In genomic region chr4:134460277-134460676, GRCm38 (mm10) we compare ENCODE assay signal across 15 mouse cellular contexts. TPM values are rescaled to one million over a fixed set of nuclear protein-coding genes. Genes with fewer than 3 reads are reported as not detected.
DNase-seq lines count a peak whose midpoint lies in the region; ATAC-seq and TF ChIP-seq lines count a peak whose summit lies in the region.
"Had no signal": no experiment of that assay in that cellular context is flagged by ENCODE, and none has a peak within 500 bp of the region (broad histone marks: within the 10 kb centered on the region; RNA-seq: fewer than 3 reads in every experiment).

No protein-coding gene starts in this region.

- H3K4me3 ChIP-seq in bone marrow macrophage, adult 2 months (ENCODE audit: insufficient read depth, low read length), result no peak overlapping the region
- peak overlapping the region; percentile 86 for H3K4me3 ChIP-seq in megakaryocyte, embryonic 14.5 days (replicated peaks)
- no peak overlapping the region for H3K4me3 ChIP-seq in thymus, adult 2 months (ENCODE audit: control insufficient read depth, insufficient read depth, low read length)
- no peak overlapping the region for H3K4me3 ChIP-seq in limb, embryonic 10.5 days
- no peak overlapping the region for H3K4me3 ChIP-seq in layer of hippocampus, adult 2 months
- H3K4me3 ChIP-seq in midbrain, embryonic 14.5 days (replicated peaks; ENCODE audit: low read depth, low read length), result no peak overlapping the region
- H3K4me3 ChIP-seq: erythroblast, embryonic 14.5 days; hindbrain, embryonic 15.5 days; kidney, embryonic 15.5 days; liver, embryonic 13.5 days had no signal

- H3K9ac ChIP-seq in midbrain, embryonic 14.5 days (replicated peaks; ENCODE audit: low read length), result no peak overlapping the region
- H3K9ac ChIP-seq: hindbrain, embryonic 15.5 days; kidney, embryonic 15.5 days; liver, embryonic 13.5 days had no signal

- H3K27ac ChIP-seq in bone marrow macrophage, adult 2 months (ENCODE audit: insufficient read depth, low read depth, low read length), result peak overlapping the region; percentile 49; the same call in 1 of the 2 replicates
- H3K27ac ChIP-seq in thymus, adult 2 months (ENCODE audit: control insufficient read depth, insufficient read depth, low read length), result peak overlapping the region; percentile 82
- no peak overlapping the region for H3K27ac ChIP-seq in limb, embryonic 10.5 days
- H3K27ac ChIP-seq in layer of hippocampus, adult 2 months, result no peak overlapping the region
- H3K27ac ChIP-seq in midbrain, embryonic 14.5 days (replicated peaks; ENCODE audit: low read depth, low read length), result no peak overlapping the region
- H3K27ac ChIP-seq: hindbrain, embryonic 15.5 days; kidney, embryonic 15.5 days; liver, embryonic 13.5 days had no signal

- peaks cover 15% of the 10 kb centered on the region for H3K4me1 ChIP-seq in bone marrow macrophage, adult 2 months (ENCODE audit: control insufficient read depth, insufficient read depth, low read length)
- peaks cover 67% of the 10 kb centered on the region for H3K4me1 ChIP-seq in megakaryocyte, embryonic 14.5 days
- peaks cover 29% of the 10 kb centered on the region for H3K4me1 ChIP-seq in thymus, adult 2 months (replicated peaks; ENCODE audit: control insufficient read depth, insufficient read depth, low read length)
- peaks cover 9% of the 10 kb centered on the region for H3K4me1 ChIP-seq in limb, embryonic 10.5 days
- peaks cover 5% of the 10 kb centered on the region for H3K4me1 ChIP-seq in midbrain, embryonic 14.5 days (ENCODE audit: control insufficient read depth, insufficient read depth, low read length)

- ATAC-seq in midbrain, embryonic 14.5 days (ENCODE audit: low FRiP score, low TSS enrichment), result no peak

- no peak for TF ChIP-seq CTCF in bone marrow macrophage, adult 2 months (IDR thresholded peaks at IDR 0.05; ENCODE audit: low read depth, low read length)
- no peak for TF ChIP-seq CTCF in thymus, adult 2 months (IDR thresholded peaks at IDR 0.05; ENCODE audit: borderline replicate concordance, control insufficient read depth, extremely low read depth, insufficient read depth, low read length, poor library complexity)
- no peak for TF ChIP-seq CTCF in layer of hippocampus, adult 2 months (conservative IDR thresholded peaks at IDR 0.05)

- peak; percentile 46 for DNase-seq in cerebellum, adult 9-10 months
- no peak for DNase-seq in cerebellum, postnatal 14 days
- peak; percentile 51 for DNase-seq in thymus, adult 2 months
- no peak for DNase-seq in limb, embryonic 10.5 days (ENCODE audit: low spot score)
- no peak for DNase-seq in layer of hippocampus, adult 2 months (ENCODE audit: low spot score in 2 of 2)
- no peak for DNase-seq in midbrain, embryonic 14.5 days
- DNase-seq: adrenal gland, adult 8-10 months; liver, embryonic 13.5 days had no signal

- H3K27me3 ChIP-seq in megakaryocyte, embryonic 14.5 days (replicated peaks), result peaks cover 8% of the 10 kb centered on the region
- H3K27me3 ChIP-seq in thymus, adult 2 months (ENCODE audit: control insufficient read depth, insufficient read depth, low read length), result no peaks in the 10 kb centered on the region
- peaks cover 5% of the 10 kb centered on the region for H3K27me3 ChIP-seq in limb, embryonic 10.5 days (ENCODE audit: low read depth, poor library complexity, severe bottlenecking)
- H3K27me3 ChIP-seq in midbrain, embryonic 14.5 days (ENCODE audit: control insufficient read depth, insufficient read depth, low read length), result no peaks in the 10 kb centered on the region
- H3K27me3 ChIP-seq: hindbrain, embryonic 15.5 days; kidney, embryonic 15.5 days had no signal

- no peak for TF ChIP-seq POLR2A in bone marrow macrophage, adult 2 months (IDR thresholded peaks at IDR 0.05; ENCODE audit: borderline replicate concordance, low read depth, low read length)
- no peak for TF ChIP-seq POLR2A in thymus, adult 2 months (IDR thresholded peaks at IDR 0.05; ENCODE audit: control insufficient read depth, extremely low read depth, insufficient read depth, low read length, poor library complexity)

- H3K9me3 ChIP-seq in megakaryocyte, embryonic 14.5 days, result peaks cover 8% of the 10 kb centered on the region
- H3K9me3 ChIP-seq in limb, embryonic 10.5 days (replicated peaks), result no peaks in the 10 kb centered on the region
- H3K9me3 ChIP-seq in midbrain, embryonic 14.5 days (ENCODE audit: control insufficient read depth, low read length), result no peaks in the 10 kb centered on the region
- H3K9me3 ChIP-seq: hindbrain, embryonic 15.5 days; kidney, embryonic 15.5 days; liver, embryonic 13.5 days had no signal

- WGBS in thymus, adult 2 months, result 7% methylated on average over 10 of the region's 10 CpGs
- WGBS in limb, embryonic 10.5 days, result 84% methylated on average over 10 of the region's 10 CpGs
- WGBS in midbrain, embryonic 14.5 days, result 86% methylated on average over 10 of the region's 10 CpGs

- H3K4me2 ChIP-seq in midbrain, embryonic 14.5 days (ENCODE audit: low read length), result no peak overlapping the region
- H3K4me2 ChIP-seq: heart, embryonic 11.5 days; hindbrain, embryonic 15.5 days; kidney, embryonic 15.5 days; liver, embryonic 13.5 days; midbrain, embryonic 11.5 days had no signal

- H3K36me3 ChIP-seq in megakaryocyte, embryonic 14.5 days (replicated peaks; ENCODE audit: low read length), result peaks cover 4% of the 10 kb centered on the region
- H3K36me3 ChIP-seq in thymus, adult 2 months (ENCODE audit: control insufficient read depth, insufficient read depth, low read length), result no peaks in the 10 kb centered on the region
- no peaks in the 10 kb centered on the region for H3K36me3 ChIP-seq in limb, embryonic 10.5 days
- H3K36me3 ChIP-seq in midbrain, embryonic 14.5 days (ENCODE audit: control insufficient read depth, insufficient read depth, low read length), result no peaks in the 10 kb centered on the region
- H3K36me3 ChIP-seq: hindbrain, embryonic 15.5 days; kidney, embryonic 15.5 days; liver, embryonic 13.5 days had no signal

RNA-seq across cellular contexts. Expression of gene Stmn1, which starts 7.8 kb away (rescaled TPM):
- 314 and 367 TPM in 2 replicates for polyA plus RNA-seq in bone marrow macrophage, adult 2 months (2012; ENCODE audit: insufficient read depth, insufficient read length, missing spikeins)
- polyA plus RNA-seq in megakaryocyte, embryonic 14.5 days (2012; ENCODE audit: insufficient read depth, low replicate concordance), result 7.4 and 115 TPM in 2 replicates
- polyA plus RNA-seq in thymus, adult 2 months (2012; rRNA removed), result 134 and 274 TPM in 2 replicates
- 1,855 and 1,993 TPM in 2 replicates for polyA plus RNA-seq in limb, embryonic 10.5 days (2016; fragmentation: Nextera tagmentation; extraction: Ambion mirVana)
- total RNA-seq in layer of hippocampus, adult 2 months (2021), result 100 to 1,000 TPM; 362 to 369 TPM
- polyA plus RNA-seq in midbrain, embryonic 14.5 days (2014; fragmentation: Nextera tagmentation; extraction: Ambion mirVana), result 6,974 and 7,359 TPM in 2 replicates

RNA-seq across cellular contexts. Expression of gene Paqr7, which starts 36.2 kb away (rescaled TPM):
- polyA plus RNA-seq in bone marrow macrophage, adult 2 months (2012; ENCODE audit: insufficient read depth, insufficient read length, missing spikeins), result 37.0 and 41.9 TPM in 2 replicates
- 41.9 and 45.9 TPM in 2 replicates for polyA plus RNA-seq in megakaryocyte, embryonic 14.5 days (2012; ENCODE audit: insufficient read depth, low replicate concordance)
- polyA plus RNA-seq in thymus, adult 2 months (2012; rRNA removed), result 47.6 and 52.0 TPM in 2 replicates
- 1.2 TPM in 2 replicates for polyA plus RNA-seq in limb, embryonic 10.5 days (2016; fragmentation: Nextera tagmentation; extraction: Ambion mirVana)
- total RNA-seq in layer of hippocampus, adult 2 months (2021), result 10 to 100 TPM; 60.2 to 64.7 TPM
- 6.6 and 14.3 TPM in 2 replicates for polyA plus RNA-seq in midbrain, embryonic 14.5 days (2014; fragmentation: Nextera tagmentation; extraction: Ambion mirVana)
- polyA plus RNA-seq: erythroblast, embryonic 14.5 days had no signal

RNA-seq across cellular contexts. Expression of gene Aunip, which starts 50.5 kb away (rescaled TPM):
- polyA plus RNA-seq in bone marrow macrophage, adult 2 months (2012; ENCODE audit: insufficient read depth, insufficient read length, missing spikeins), result 4.0 and 4.4 TPM in 2 replicates
- 0.54 TPM in 1 of 2 replicates, not detected in the other for polyA plus RNA-seq in megakaryocyte, embryonic 14.5 days (2012; ENCODE audit: insufficient read depth, low replicate concordance)
- 2.1 and 3.8 TPM in 2 replicates for polyA plus RNA-seq in thymus, adult 2 months (2012; rRNA removed)
- polyA plus RNA-seq in limb, embryonic 10.5 days (2016; fragmentation: Nextera tagmentation; extraction: Ambion mirVana), result 21.9 and 29.6 TPM in 2 replicates
- under 1 TPM; 0.56 to 0.67 TPM for total RNA-seq in layer of hippocampus, adult 2 months (2021)
- polyA plus RNA-seq in midbrain, embryonic 14.5 days (2014; fragmentation: Nextera tagmentation; extraction: Ambion mirVana), result 0.78 and 1.6 TPM in 2 replicates

Comparison
In these comparisons a context has a peak if more than half of its experiments do, and no peak if none do; other contexts are left out.
1. DNase-seq: peak in cerebellum, adult 9-10 months (single experiment) and thymus, adult 2 months (single experiment); none in cerebellum, postnatal 14 days (0 of 2), limb, embryonic 10.5 days (single experiment), layer of hippocampus, adult 2 months (0 of 2) and midbrain, embryonic 14.5 days (single experiment).
2. H3K27ac ChIP-seq: peak in bone marrow macrophage, adult 2 months (single experiment) and thymus, adult 2 months (single experiment); none in limb, embryonic 10.5 days (single experiment), layer of hippocampus, adult 2 months (single experiment) and midbrain, embryonic 14.5 days (single experiment).